Mouse (Mus musculus) stomach, postnatal 0 days (tissue): ENCODE measurements around the gene Srgap2.

Source experiments
- CTCF ChIP-seq: IDR thresholded peaks from 2 replicates; pipeline ENCODE4 v1.5.1; 2016; ENCODE audit warnings: antibody characterized with exemption, low read depth, mild to moderate bottlenecking, moderate library complexity
- EP300 ChIP-seq: optimal IDR thresholded peaks from 2 replicates; pipeline ENCODE3; 2016; ENCODE audit warnings: antibody characterized with exemption

DNA sequence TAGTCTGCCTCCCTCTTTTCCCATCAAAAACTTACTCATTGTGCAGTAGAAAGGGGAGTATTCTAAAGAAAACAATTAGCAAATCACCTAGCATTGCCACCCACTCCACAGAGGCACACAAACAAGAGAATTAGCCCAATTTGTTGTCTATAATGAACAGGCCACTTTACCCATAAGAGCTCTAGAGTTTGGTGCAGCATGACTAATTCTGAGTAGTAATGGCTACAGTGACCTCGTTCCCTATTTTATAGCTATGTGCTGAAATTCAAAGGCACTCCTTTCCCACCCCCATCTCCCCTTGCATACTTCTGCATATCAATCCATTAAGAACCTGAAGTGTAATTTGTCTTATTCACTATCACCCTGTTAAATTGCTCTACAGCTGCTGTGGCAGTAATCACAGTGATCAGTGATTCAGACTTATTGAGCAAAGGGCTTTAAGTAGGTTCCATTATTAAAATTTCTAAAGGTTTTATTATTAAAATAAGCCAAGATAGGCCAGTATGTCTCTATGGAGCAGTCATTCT lies 64.5 kb downstream of the Srgap2 start:
- TF ChIP-seq CTCF: no peak
- no peak for TF ChIP-seq EP300
